ENCODE assay signal across 16 mouse cellular contexts in the genomic region with DNA sequence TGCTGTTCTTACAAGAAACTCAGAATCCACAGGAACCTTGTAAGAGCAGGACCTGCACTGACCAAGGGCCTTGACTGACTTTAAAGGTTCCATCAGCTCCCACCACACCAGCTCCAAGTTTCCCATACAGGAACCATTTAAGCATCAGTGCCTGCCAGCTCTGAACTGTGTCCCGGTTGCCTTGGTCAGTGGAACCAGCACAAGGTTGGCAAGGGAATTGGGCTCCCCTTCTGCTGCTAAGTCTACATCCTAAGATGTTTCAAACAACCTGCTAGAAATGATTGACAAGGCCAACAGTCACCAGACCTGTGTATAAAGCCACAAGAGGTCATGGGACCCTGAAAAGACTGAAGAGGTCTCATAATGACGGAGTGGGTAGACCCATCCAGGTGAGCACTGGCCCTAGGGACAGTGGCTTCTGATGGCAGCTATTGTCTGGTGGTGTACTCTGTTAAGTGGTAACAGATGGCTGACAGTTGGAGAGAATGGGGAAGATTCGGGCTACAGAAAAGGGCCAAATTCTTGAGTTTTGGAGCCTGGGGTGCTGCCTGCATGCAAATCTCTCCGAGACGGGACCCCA.
"Had no signal": no experiment of that assay in that cellular context is flagged by ENCODE, and none has a peak within 500 bp of the region (broad histone marks: within the 10 kb centered on the region; RNA-seq: fewer than 3 reads in every experiment).

No protein-coding gene starts in this region.

- H3K4me2 ChIP-seq: limb, embryonic 12.5 days; limb, embryonic 15.5 days; liver, embryonic 11.5 days; lung, embryonic 15.5 days; midbrain, embryonic 11.5 days; stomach, embryonic 15.5 days had no signal

- ATAC-seq: liver, postnatal 0 days had no signal

- H3K9ac ChIP-seq: limb, embryonic 12.5 days; limb, embryonic 15.5 days; liver, embryonic 14.5 days; liver, postnatal 0 days; lung, embryonic 15.5 days; stomach, embryonic 15.5 days had no signal

- H3K4me1 ChIP-seq: limb, embryonic 12.5 days; limb, embryonic 15.5 days; lung, embryonic 15.5 days; stomach, embryonic 15.5 days had no signal

- DNase-seq: kidney, adult 9 months; kidney, postnatal 36 days; left cerebral cortex, postnatal 4 days; liver, postnatal 0 days; lung, postnatal 10 days; lung, postnatal 36 days; midbrain, embryonic 14.5 days; thymus, postnatal 25 days had no signal

- H3K27me3 ChIP-seq: limb, embryonic 12.5 days; limb, embryonic 15.5 days; lung, embryonic 15.5 days; stomach, embryonic 15.5 days had no signal

- H3K9me3 ChIP-seq: limb, embryonic 15.5 days; lung, embryonic 15.5 days; stomach, embryonic 15.5 days had no signal

- H3K4me3 ChIP-seq: limb, embryonic 12.5 days; limb, embryonic 15.5 days; lung, embryonic 15.5 days; stomach, embryonic 15.5 days had no signal

- H3K27ac ChIP-seq: kidney, postnatal 0 days; limb, embryonic 12.5 days; limb, embryonic 15.5 days; liver, embryonic 14.5 days; lung, embryonic 15.5 days; stomach, embryonic 15.5 days had no signal
